Mouse (Mus musculus) intestine, postnatal 0 days (tissue): ENCODE data around the gene Tdg. TPM values are rescaled to one million over a fixed set of nuclear protein-coding genes. Genes with fewer than 3 reads are reported as not detected.

ENCODE experiments used
- ATAC-seq: fragments of 200-750 bp; cut with Nextera tagmentation; 2 replicates; pipeline ENCODE4 v1.8.0; 2017; ENCODE audit warnings: mild to moderate bottlenecking, moderate TSS enrichment, moderate library complexity
- H3K27ac ChIP-seq: fragments of 300-500 bp; sonication (generic); 2 replicates; pipeline ENCODE4 v1.5.1; 2014; ENCODE audit warnings: mild to moderate bottlenecking, low read depth, low read length, moderate library complexity
- H3K27me3 ChIP-seq: fragments of 300-500 bp; sonication (generic); replicated peaks from 2 replicates; pipeline ENCODE4 v1.6.1; 2014; ENCODE audit warnings: low read length, mixed read lengths; ENCODE audit not compliant: control insufficient read depth, insufficient read depth
- H3K36me3 ChIP-seq: fragments of 300-500 bp; sonication (generic); 2 replicates; pipeline ENCODE4 v1.6.1; 2014; ENCODE audit warnings: mild to moderate bottlenecking, moderate library complexity; ENCODE audit not compliant: control insufficient read depth, insufficient read depth
- H3K4me1 ChIP-seq: fragments of 300-500 bp; sonication (generic); replicated peaks from 2 replicates; pipeline ENCODE4 v1.6.1; 2014; ENCODE audit warnings: antibody characterized with exemption, low read length, mixed read lengths; ENCODE audit not compliant: control insufficient read depth, insufficient read depth
- H3K4me2 ChIP-seq: fragments of 300-500 bp; sonication (generic); replicated peaks from 2 replicates; pipeline ENCODE4 v1.6.1; 2014; ENCODE audit warnings: low read depth, mild to moderate bottlenecking, moderate library complexity
- H3K4me3 ChIP-seq: fragments of 300-500 bp; sonication (generic); 2 replicates; pipeline ENCODE4 v1.5.1; 2014; ENCODE audit warnings: low read depth, low read length
- H3K9ac ChIP-seq: fragments of 300-500 bp; sonication (generic); 2 replicates; pipeline ENCODE4 v1.6.1; 2014; ENCODE audit warnings: mild to moderate bottlenecking, low read depth, low read length
- H3K9me3 ChIP-seq: fragments of 300-500 bp; sonication (generic); 2 replicates; pipeline ENCODE4 v1.6.1; 2016; ENCODE audit warnings: mixed run types; ENCODE audit not compliant: control insufficient read depth
- CTCF ChIP-seq: sonication (generic); IDR thresholded peaks from 2 replicates; pipeline ENCODE4 v1.5.1; 2016; ENCODE audit warnings: low read depth, mild to moderate bottlenecking, control low read depth, antibody characterized with exemption, moderate library complexity
- WGBS: fragments of 180-500 bp; shearing (Covaris S2); extraction: QIAGEN DNeasy Blood & Tissue Kit; methylation state at CpG from one replicate; pipeline ENCODE4 v1.1.7; 2014; 5-methylcytosine and 5-hydroxymethylcytosine counted together
- polyA plus RNA-seq: library from polyadenylated mRNA; unstranded; fragments of >200 nt; fragmentation: Nextera tagmentation; extraction: Ambion mirVana; gene quantifications from 2 replicates; pipeline ENCODE4 v1.2.1, GENCODE M21; 2015

Gene Tdg
- polyA plus RNA-seq, 1 experiment from 2014 or later, result 48.6 TPM

DNA sequence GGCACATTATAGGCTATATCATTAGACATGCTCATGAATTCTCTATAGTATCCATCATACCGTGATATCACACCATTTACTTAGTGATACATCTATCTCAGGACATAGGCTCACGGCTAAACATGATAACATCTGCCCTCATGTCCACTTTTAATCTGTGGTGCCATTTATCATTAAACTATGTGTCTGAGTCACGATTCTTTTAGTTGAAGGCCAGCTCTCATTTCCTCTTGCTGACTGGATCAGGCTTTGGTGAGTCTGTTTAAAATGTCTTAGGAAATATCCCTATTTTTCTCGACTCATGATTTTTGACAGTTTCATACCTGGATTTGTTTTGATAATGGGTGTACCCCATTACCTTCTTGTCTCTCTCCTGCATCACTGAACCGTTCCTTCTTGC is 66.3 kb downstream of the Tdg start, which contains the start of gene Hcfc2:
Gene Hcfc2 (plus strand): TSS at position 205 of the 400 bp plus-strand sequence.
- 62% methylated on average over 5 of the region's 5 CpGs for WGBS
- no peaks in the 10 kb centered on the region for H3K36me3 ChIP-seq
- no peak for TF ChIP-seq CTCF
- H3K4me1 ChIP-seq, result 0 out of 2 replicates have a peak, but pooled peaks cover 2% of the 10 kb centered on the region
- no peak within 1 kb of the TSS for H3K4me3 ChIP-seq
- no peaks in the 10 kb centered on the region for H3K27me3 ChIP-seq
- H3K9me3 ChIP-seq, result no peaks in the 10 kb centered on the region
- no peak within 1 kb of the TSS for H3K4me2 ChIP-seq
- no peak within 1 kb of the TSS for H3K27ac ChIP-seq
- ATAC-seq, result no peak
- no peak within 1 kb of the TSS for H3K9ac ChIP-seq

DNA sequence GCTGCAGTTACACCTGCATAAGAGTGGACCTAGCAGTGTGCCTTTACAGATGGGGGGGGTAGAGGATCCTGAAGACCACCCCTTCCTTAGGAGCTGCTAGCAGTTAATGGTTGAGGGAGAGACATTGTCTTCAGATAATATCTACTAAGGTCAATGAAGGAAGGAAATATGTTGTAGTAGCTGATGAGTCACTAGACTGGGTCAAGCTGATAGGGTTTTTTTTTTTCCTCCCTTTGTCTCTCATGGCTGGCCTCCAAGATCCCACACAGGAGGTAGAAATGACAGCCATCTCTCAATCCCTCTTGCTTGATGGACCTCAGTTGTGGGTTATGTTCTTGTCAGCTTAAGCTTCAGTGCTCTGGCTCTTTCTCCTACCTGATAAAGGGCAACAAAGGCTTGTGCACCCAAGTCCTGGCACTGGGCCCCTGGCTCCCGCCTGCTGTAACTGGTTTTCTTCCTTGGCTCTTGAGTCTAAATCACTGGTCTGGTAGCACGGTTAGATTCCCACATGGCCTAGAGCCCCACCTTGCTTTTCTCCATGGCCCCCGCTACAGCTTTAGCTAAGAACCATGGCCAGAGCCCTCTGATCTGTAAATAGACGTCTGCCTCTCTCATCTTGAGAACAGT is 66.9 kb downstream of the Tdg start:
- H3K27me3 ChIP-seq, result no peaks in the 10 kb centered on the region
- WGBS, result 79% methylated on average over 4 of the region's 4 CpGs
- 0 out of 2 replicates have a peak, but pooled peaks cover 2% of the 10 kb centered on the region for H3K4me1 ChIP-seq
- TF ChIP-seq CTCF, result no peak
- no peak for ATAC-seq
- H3K9me3 ChIP-seq, result no peaks in the 10 kb centered on the region
- H3K9ac ChIP-seq, result no peak overlapping the region
- no peak overlapping the region for H3K4me2 ChIP-seq
- no peak overlapping the region for H3K27ac ChIP-seq
- H3K36me3 ChIP-seq, result 0 out of 2 replicates have a peak, but pooled peaks cover 3% of the 10 kb centered on the region
- no peak overlapping the region for H3K4me3 ChIP-seq

DNA sequence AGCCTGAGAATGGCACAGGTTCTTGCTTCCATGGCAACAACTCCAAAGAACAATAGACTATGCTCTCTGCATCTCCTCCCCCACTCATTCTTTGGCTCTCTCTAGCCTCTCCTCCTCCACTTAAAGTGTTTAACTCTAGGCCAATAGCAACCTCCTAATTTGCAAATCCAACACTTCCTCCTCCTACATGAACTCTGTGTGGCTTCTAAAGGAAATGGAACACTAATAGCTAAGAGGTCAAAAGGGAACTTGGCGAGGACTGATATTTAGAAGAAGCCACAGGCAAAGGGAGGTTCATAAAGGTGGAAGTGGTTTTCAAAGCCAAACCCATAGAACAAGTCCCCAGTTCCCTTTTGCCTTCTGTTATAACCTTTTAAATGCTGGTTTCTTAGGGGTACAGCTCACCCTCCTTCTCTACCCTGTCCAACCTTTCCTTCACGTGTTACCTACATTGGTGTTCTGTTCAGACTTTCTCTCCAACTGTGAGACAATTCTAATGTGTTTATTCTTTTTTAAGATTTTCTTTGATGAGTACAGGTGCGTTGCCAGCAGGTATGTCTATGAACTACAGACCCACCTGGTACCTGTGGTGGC is 67.8 kb downstream of the Tdg start:
- Histone ChIP-seq H3K27me3 (no peaks in the 10 kb centered on the region), H3K36me3 (0 out of 2 replicates have a peak, but pooled peaks cover 3% of the 10 kb centered on the region), H3K4me3 (no peak overlapping the region), H3K4me1 (0 out of 2 replicates have a peak, but pooled peaks cover 2% of the 10 kb centered on the region), H3K27ac (no peak overlapping the region), H3K9ac (no peak overlapping the region), H3K4me2 (no peak overlapping the region), H3K9me3 (no peaks in the 10 kb centered on the region)
- WGBS, result 70% methylated on average over 3 of the region's 3 CpGs
- no peak for TF ChIP-seq CTCF
- no peak for ATAC-seq

- under 1% methylated on average over 34 of the region's 42 CpGs for WGBS
- 0 out of 2 replicates have a peak, but pooled peaks cover 2% of the 10 kb centered on the region for H3K4me1 ChIP-seq
These were observed 69.2 kb downstream of the Tdg start for GRCm38 (mm10) chr10:82698712-82699261.

DNA sequence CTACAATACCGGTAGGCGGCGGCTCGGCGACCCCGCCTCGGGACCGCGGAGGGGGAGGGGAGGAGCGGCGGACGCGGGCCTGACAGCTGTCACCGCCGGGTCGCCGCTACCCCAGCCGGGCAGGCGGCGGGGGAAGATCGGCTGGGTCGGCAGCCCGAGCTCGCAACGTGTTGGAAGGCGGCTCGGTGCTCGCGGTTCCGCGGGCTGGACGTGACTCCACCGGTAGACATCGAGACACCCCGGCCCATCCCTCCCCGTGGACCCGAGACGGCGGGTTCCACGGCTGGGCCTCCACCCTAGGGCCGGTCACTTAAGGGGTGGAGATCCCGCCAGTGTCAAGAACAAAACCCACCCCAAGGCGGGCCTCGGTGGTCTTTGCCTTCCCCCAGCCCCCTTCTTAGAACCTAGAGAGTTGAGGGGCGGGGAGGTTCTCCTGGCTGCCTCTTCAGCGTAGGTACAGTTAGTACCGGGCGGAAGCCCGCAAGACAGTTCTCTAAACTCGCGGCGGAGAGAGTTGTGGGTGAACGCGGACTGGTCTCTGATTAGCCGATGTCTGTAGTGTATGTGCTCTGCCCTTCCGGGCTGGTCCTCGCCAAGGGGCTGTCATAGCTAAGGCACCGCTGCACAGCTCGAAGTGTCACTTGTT is 69.8 kb downstream of the Tdg start:
- Histone ChIP-seq H3K9me3 (no peaks in the 10 kb centered on the region), H3K9ac (peak overlapping the region; percentile 80), H3K4me1 (0 out of 2 replicates have a peak, but pooled peaks cover 2% of the 10 kb centered on the region), H3K36me3 (0 out of 2 replicates have a peak, but pooled peaks cover 3% of the 10 kb centered on the region), H3K4me2 (peak overlapping the region; percentile 75), H3K4me3 (peak overlapping the region; percentile 100), H3K27me3 (no peaks in the 10 kb centered on the region), H3K27ac (peak overlapping the region; percentile 50)
- ATAC-seq, result peak; percentile 62
- no peak; the same call in 1 of the 2 replicates for TF ChIP-seq CTCF
- WGBS, result under 1% methylated on average over 58 of the region's 59 CpGs

More at GRCm38 (mm10) chr10:82698712-82699261, 69.2 kb downstream of the Tdg start:
- H3K27me3 ChIP-seq, result no peaks in the 10 kb centered on the region
- H3K27ac ChIP-seq, result peak overlapping the region; percentile 50
- H3K4me2 ChIP-seq, result peak overlapping the region; percentile 75
- H3K9ac ChIP-seq, result peak overlapping the region; percentile 80
- H3K4me3 ChIP-seq, result peak overlapping the region; percentile 100
- no peak for TF ChIP-seq CTCF
- ATAC-seq, result peak; percentile 95
- H3K36me3 ChIP-seq, result 0 out of 2 replicates have a peak, but pooled peaks cover 3% of the 10 kb centered on the region
- H3K9me3 ChIP-seq, result no peaks in the 10 kb centered on the region

Other genes starting within 250 kb of the Tdg start
- gene Gm1553, start 137.2 kb upstream of the Tdg start, polyA plus RNA-seq, result not detected in 2 replicates
- 39.8 and 42.2 TPM in 2 replicates for gene 1190007I07Rik, start 6.6 kb upstream of the Tdg start, polyA plus RNA-seq
- 1.3 and 1.5 TPM in 2 replicates for gene Glt8d2, start 60.8 kb downstream of the Tdg start, polyA plus RNA-seq
- gene Hcfc2, start 66.3 kb downstream of the Tdg start, polyA plus RNA-seq, result 18.9 and 23.3 TPM in 2 replicates
- gene Nfyb, start 134.3 kb downstream of the Tdg start, polyA plus RNA-seq, result 19.8 and 20.2 TPM in 2 replicates
- 65.7 and 67.7 TPM in 2 replicates for gene Txnrd1, start 204.1 kb downstream of the Tdg start, polyA plus RNA-seq
- gene Eid3, start 236.8 kb downstream of the Tdg start, polyA plus RNA-seq, result 0.17 and 0.38 TPM in 2 replicates